Mouse (Mus musculus): ENCODE measurements around the gene Zfyve27. TPM values are rescaled to one million over a fixed set of nuclear protein-coding genes. Genes with fewer than 3 reads are reported as not detected.
A peak's percentile ranks its signal among the peaks of the same experiment; 100 is the strongest.

The Zfyve27 gene
- polyA plus RNA-seq, 1 experiment from 2014 or later = 23.7 TPM

DNA sequence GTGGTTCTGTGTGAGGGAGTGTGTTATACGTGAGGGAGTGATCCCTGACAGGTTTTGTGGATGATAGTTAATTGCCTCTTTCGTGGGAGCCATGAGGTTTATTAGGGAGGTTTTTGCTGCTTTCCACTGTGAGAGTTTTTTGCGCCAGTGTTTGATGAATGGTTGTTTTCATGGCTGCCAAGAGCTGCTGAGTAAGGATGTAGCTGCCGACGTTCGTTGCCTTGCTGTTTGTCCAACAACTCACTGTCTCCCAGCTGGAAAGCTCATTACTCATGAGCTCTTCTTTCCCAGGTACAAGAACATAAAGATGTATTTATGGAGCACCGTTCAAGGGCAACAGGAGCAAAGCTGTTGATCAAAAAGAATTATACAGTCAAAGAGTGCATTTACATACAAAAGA is 437 bp downstream of the Zfyve27 start:
- Histone ChIP-seq H3K4me2 (ENCODE audit: low read depth) (no peak overlapping the region), H3K4me3 (ENCODE audit: low read depth, low read length) (no peak overlapping the region), H3K9me3 (ENCODE audit: control insufficient read depth, low read length) (no peaks in the 10 kb centered on the region), H3K36me3 (ENCODE audit: control insufficient read depth, insufficient read depth, low read length) (no peaks in the 10 kb centered on the region), H3K4me1 (ENCODE audit: control insufficient read depth, insufficient read depth, low read length) (no peaks in the 10 kb centered on the region), H3K9ac (ENCODE audit: low read length) (no peak overlapping the region), H3K27me3 (ENCODE audit: control insufficient read depth, insufficient read depth, low read length) (no peaks in the 10 kb centered on the region), H3K27ac (ENCODE audit: low read depth, low read length) (no peak overlapping the region)
- ATAC-seq (ENCODE audit: insufficient read depth, low FRiP score, low TSS enrichment) = no peak
- no peak for DNase-seq (ENCODE audit: low spot score)
- 37% methylated on average over 7 of the region's 7 CpGs for WGBS

DNA sequence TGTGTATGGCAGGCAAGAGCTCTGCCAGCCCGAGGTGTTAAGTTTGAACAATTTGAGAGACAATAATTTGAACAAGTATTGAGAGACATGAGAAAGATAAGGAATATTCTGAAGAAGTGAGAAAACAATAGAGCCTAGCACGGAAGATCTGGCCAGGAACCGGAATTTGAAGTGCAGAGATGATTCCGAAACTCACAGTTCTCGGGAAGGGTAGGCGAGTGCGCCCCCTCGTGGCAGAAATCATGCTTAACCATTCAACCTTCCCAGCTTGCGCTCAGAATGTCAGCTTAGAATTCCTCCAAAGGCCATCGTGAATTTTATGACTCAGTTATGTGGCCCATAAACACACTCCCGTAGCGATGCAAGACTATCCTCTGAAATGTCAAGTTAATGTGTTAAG is 2.4 kb downstream of the Zfyve27 start:
- Histone ChIP-seq H3K27me3 (ENCODE audit: control insufficient read depth, insufficient read depth, low read length) (no peaks in the 10 kb centered on the region), H3K4me3 (ENCODE audit: low read depth, low read length) (no peak overlapping the region), H3K36me3 (ENCODE audit: control insufficient read depth, insufficient read depth, low read length) (no peaks in the 10 kb centered on the region), H3K4me2 (ENCODE audit: low read depth) (peak overlapping the region; percentile 38), H3K9ac (ENCODE audit: low read length) (0 out of 2 replicates have a peak overlapping the region, but pooled peaks have one; percentile 10), H3K27ac (ENCODE audit: low read depth, low read length) (no peak overlapping the region), H3K4me1 (ENCODE audit: control insufficient read depth, insufficient read depth, low read length) (peaks cover 2% of the 10 kb centered on the region; the same call in 1 of the 2 replicates), H3K9me3 (ENCODE audit: control insufficient read depth, low read length) (no peaks in the 10 kb centered on the region)
- DNase-seq (ENCODE audit: low spot score) = peak; percentile 85
- ATAC-seq (ENCODE audit: insufficient read depth, low FRiP score, low TSS enrichment) = no peak
- WGBS = 3% methylated on average over 12 of the region's 12 CpGs

DNA sequence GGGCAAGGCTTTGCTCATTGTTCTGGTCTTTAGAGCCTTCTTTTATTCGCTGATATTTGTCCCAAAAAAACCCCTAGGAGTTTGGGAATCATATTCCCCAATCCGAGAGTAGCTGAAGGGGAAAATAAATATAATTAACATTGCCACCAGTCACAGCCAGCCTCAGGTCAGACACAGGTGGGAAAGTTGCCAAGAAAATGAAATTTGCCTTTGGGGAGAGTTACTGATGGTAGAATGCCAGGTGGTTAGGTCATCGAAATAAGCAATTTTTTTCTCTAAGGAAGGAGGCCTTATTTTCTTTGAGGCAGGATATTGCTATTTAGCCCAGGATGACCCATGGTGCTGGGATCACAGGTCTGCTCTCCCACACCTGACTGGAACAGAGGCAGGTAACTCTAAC is 3.0 kb downstream of the Zfyve27 start:
- no peaks in the 10 kb centered on the region for H3K27me3 ChIP-seq (ENCODE audit: control insufficient read depth, insufficient read depth, low read length)
- H3K4me3 ChIP-seq (ENCODE audit: low read depth, low read length) = no peak overlapping the region
- H3K4me2 ChIP-seq (ENCODE audit: low read depth) = no peak overlapping the region
- H3K27ac ChIP-seq (ENCODE audit: low read depth, low read length) = no peak overlapping the region
- no peaks in the 10 kb centered on the region for H3K9me3 ChIP-seq (ENCODE audit: control insufficient read depth, low read length)
- DNase-seq (ENCODE audit: low spot score) = no peak
- peaks cover 7% of the 10 kb centered on the region; the same call in 1 of the 2 replicates for H3K4me1 ChIP-seq (ENCODE audit: control insufficient read depth, insufficient read depth, low read length)
- no peak overlapping the region for H3K9ac ChIP-seq (ENCODE audit: low read length)
- H3K36me3 ChIP-seq (ENCODE audit: control insufficient read depth, insufficient read depth, low read length) = no peaks in the 10 kb centered on the region
- WGBS = 58% methylated on average over 3 of the region's 3 CpGs
- no peak for ATAC-seq (ENCODE audit: insufficient read depth, low FRiP score, low TSS enrichment)

DNA sequence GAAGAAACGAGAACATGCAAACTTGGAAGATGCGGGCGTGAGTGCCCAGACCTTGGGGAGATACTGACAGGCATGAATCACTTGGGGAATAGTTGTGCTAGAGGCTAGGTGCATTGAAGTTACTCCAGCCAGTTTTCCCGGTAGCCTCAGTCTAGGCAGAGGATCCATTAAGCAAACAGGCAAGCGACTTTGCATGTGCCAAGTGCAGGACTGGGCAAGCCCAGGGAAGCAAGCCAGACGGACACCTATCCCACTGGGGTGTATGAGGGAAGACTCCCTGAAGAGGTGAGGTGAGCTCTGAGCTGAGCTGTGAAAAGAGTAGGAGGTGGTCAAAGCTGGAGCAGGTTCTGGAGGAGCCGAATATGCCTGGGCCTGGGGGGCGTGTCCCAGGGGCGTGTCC is 3.7 kb downstream of the Zfyve27 start:
- ATAC-seq (ENCODE audit: insufficient read depth, low FRiP score, low TSS enrichment) (no peak), DNase-seq (ENCODE audit: low spot score) (no peak)
- Histone ChIP-seq H3K27me3 (ENCODE audit: control insufficient read depth, insufficient read depth, low read length) (no peaks in the 10 kb centered on the region), H3K9me3 (ENCODE audit: control insufficient read depth, low read length) (no peaks in the 10 kb centered on the region), H3K4me1 (ENCODE audit: control insufficient read depth, insufficient read depth, low read length) (peaks cover 7% of the 10 kb centered on the region; the same call in 1 of the 2 replicates), H3K4me3 (ENCODE audit: low read depth, low read length) (no peak overlapping the region), H3K4me2 (ENCODE audit: low read depth) (no peak overlapping the region), H3K9ac (ENCODE audit: low read length) (no peak overlapping the region), H3K27ac (ENCODE audit: low read depth, low read length) (no peak overlapping the region), H3K36me3 (ENCODE audit: control insufficient read depth, insufficient read depth, low read length) (no peaks in the 10 kb centered on the region)
- 63% methylated on average over 9 of the region's 9 CpGs for WGBS

DNA sequence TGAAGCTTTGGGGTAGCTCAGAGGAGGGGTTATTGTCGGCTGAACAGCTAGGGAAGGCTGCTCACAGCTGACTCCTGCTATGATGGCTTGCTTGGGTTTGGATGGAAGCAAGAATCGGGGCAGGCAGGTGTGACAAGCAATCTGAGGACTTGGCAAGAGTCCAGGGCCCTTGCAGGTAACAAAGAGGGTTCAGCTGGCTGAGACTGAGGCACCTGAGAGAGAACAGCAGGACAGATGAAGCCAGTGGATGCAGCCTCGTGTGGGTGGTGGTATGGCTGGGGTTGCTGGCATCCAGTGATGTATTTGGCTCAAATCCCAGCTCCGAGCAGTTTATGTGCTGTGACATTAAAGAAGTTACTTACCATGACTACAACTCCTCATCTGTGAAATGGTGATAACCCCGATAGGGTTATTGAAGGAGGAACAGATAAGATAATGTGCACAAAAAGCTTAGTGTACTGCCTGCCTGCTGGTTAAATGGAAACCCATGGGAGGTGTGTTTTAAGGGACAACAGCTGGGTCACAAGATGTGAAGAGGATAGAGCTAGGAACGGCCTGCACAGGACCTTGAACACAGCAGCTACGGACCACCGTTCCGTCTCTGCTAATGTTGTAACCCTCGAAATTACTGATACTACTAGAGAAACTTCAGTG is 5.7 kb downstream of the Zfyve27 start:
- ATAC-seq (ENCODE audit: insufficient read depth, low FRiP score, low TSS enrichment) (no peak), DNase-seq (ENCODE audit: low spot score) (no peak)
- H3K4me1 ChIP-seq (ENCODE audit: control insufficient read depth, insufficient read depth, low read length) = peaks cover 7% of the 10 kb centered on the region; the same call in 1 of the 2 replicates
- no peak overlapping the region for H3K4me3 ChIP-seq (ENCODE audit: low read depth, low read length)
- no peaks in the 10 kb centered on the region for H3K27me3 ChIP-seq (ENCODE audit: control insufficient read depth, insufficient read depth, low read length)
- no peaks in the 10 kb centered on the region for H3K9me3 ChIP-seq (ENCODE audit: control insufficient read depth, low read length)
- H3K4me2 ChIP-seq (ENCODE audit: low read depth) = no peak overlapping the region
- H3K9ac ChIP-seq (ENCODE audit: low read length) = no peak overlapping the region
- WGBS = 83% methylated on average over 10 of the region's 10 CpGs
- no peaks in the 10 kb centered on the region for H3K36me3 ChIP-seq (ENCODE audit: control insufficient read depth, insufficient read depth, low read length)
- no peak overlapping the region for H3K27ac ChIP-seq (ENCODE audit: low read depth, low read length)

DNA sequence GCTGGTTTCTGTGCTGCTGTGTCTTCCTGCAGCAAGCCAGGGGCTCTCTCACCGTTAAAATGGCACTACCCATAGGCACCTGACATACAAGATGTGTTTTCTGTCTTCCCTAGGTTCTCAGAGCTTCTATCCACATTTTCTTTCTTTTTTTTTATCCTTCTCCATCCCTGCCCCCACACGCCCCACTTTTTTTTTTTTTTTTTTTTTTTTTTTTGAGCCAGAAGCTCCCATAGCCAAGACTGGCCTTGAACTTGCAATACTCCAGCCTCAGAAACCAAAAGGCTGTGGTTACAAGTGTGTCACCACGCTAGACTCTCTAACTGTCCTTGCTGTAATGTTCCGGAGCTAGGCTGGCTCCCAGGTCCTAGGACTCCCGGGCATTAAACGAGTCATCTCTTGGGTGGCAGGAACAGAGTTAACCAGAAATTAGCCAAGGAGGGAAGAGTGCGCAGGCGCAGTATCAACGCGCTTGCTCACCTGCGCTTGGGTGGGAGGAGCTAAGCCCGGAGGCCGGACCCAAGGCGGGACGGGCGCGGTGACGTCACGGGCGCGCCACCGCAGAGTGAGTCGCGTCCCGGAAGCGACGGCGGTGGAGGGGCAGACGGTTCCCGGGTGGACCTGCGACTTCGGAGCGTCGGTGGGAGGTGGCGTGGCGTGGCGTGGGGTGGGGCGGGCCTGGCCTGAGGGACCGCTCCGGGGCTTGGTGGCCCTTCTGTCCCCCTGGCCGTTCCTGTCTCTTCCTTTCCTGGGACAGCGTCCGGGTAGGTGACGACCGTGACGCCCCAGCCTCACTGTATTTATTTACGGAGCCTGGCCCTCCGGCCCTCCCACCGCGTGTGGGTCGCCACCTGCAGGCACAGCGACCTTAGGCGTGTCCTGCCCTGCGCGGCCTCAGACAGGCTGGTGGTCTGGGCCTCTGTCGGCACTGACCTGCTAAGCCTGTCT is 6.5 kb downstream of the Zfyve27 start:
- Histone ChIP-seq H3K4me3 (ENCODE audit: low read depth, low read length) (peak overlapping the region; percentile 75), H3K36me3 (ENCODE audit: control insufficient read depth, insufficient read depth, low read length) (no peaks in the 10 kb centered on the region), H3K27me3 (ENCODE audit: control insufficient read depth, insufficient read depth, low read length) (no peaks in the 10 kb centered on the region), H3K27ac (ENCODE audit: low read depth, low read length) (no peak overlapping the region), H3K4me2 (ENCODE audit: low read depth) (peak overlapping the region; percentile 78), H3K9me3 (ENCODE audit: control insufficient read depth, low read length) (no peaks in the 10 kb centered on the region), H3K4me1 (ENCODE audit: control insufficient read depth, insufficient read depth, low read length) (peaks cover 7% of the 10 kb centered on the region; the same call in 1 of the 2 replicates), H3K9ac (ENCODE audit: low read length) (peak overlapping the region; percentile 76)
- DNase-seq (ENCODE audit: low spot score) = peak; percentile 95
- ATAC-seq (ENCODE audit: insufficient read depth, low FRiP score, low TSS enrichment) = peak; percentile 88
- WGBS = 2% methylated on average over 55 of the region's 56 CpGs

DNA sequence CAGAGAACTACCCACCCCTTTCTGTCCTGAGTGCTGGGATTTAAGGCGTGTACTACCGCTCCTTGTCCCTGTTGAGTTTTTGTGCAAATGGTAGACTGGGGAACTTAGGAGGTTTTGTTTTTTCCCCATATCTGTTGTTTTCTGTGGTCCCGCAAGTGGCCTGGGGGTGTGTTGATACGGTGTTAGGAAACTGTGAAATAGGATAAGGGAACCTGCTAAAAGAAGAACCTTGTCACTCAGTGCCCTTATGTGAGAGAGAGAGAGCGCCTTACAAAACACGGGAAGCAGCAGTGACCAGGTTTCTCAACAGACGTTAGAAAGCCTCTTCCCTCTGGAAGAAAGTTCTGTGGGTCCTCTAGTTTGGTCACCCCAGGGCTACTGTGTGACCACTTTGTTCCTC is 13.1 kb downstream of the Zfyve27 start:
- Histone ChIP-seq H3K36me3 (ENCODE audit: control insufficient read depth, insufficient read depth, low read length) (peaks cover 2% of the 10 kb centered on the region; the same call in 1 of the 2 replicates), H3K9ac (ENCODE audit: low read length) (no peak overlapping the region), H3K27me3 (ENCODE audit: control insufficient read depth, insufficient read depth, low read length) (no peaks in the 10 kb centered on the region), H3K4me3 (ENCODE audit: low read depth, low read length) (no peak overlapping the region), H3K27ac (ENCODE audit: low read depth, low read length) (no peak overlapping the region), H3K4me1 (ENCODE audit: control insufficient read depth, insufficient read depth, low read length) (no peaks in the 10 kb centered on the region), H3K9me3 (ENCODE audit: control insufficient read depth, low read length) (no peaks in the 10 kb centered on the region), H3K4me2 (ENCODE audit: low read depth) (no peak overlapping the region)
- 91% methylated on average over 7 of the region's 7 CpGs for WGBS
- DNase-seq (ENCODE audit: low spot score) = no peak
- ATAC-seq (ENCODE audit: insufficient read depth, low FRiP score, low TSS enrichment) = no peak

DNA sequence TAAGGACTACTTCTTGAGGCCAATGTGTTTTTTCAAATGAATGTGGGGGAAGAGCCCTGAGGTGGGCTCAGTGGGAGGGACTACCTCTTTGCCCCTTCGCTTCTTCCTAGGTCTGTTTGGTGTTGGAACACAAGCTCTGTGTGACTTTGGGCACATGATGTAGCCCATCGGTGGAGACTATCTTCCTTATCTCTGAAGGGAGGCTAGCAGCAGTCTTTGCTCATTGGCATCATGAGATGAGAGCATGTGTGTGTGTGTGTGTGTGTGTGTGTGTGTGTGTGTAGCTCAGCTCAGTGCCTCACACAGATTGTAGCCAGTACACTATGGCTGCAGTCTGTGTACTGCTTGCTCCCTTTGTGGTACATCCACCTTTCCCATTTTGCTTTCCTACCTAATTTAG is 13.7 kb downstream of the Zfyve27 start:
- Histone ChIP-seq H3K27ac (ENCODE audit: low read depth, low read length) (no peak overlapping the region), H3K9me3 (ENCODE audit: control insufficient read depth, low read length) (no peaks in the 10 kb centered on the region), H3K27me3 (ENCODE audit: control insufficient read depth, insufficient read depth, low read length) (no peaks in the 10 kb centered on the region), H3K4me3 (ENCODE audit: low read depth, low read length) (no peak overlapping the region), H3K9ac (ENCODE audit: low read length) (no peak overlapping the region), H3K36me3 (ENCODE audit: control insufficient read depth, insufficient read depth, low read length) (peaks cover 2% of the 10 kb centered on the region), H3K4me1 (ENCODE audit: control insufficient read depth, insufficient read depth, low read length) (no peaks in the 10 kb centered on the region), H3K4me2 (ENCODE audit: low read depth) (no peak overlapping the region)
- DNase-seq (ENCODE audit: low spot score) (no peak), ATAC-seq (ENCODE audit: insufficient read depth, low FRiP score, low TSS enrichment) (no peak)
- 100% methylated on average over 2 of the region's 2 CpGs for WGBS

All from neural tube, embryonic 11.5 days (tissue).